Mouse (Mus musculus) forebrain, postnatal 0 days (tissue): ENCODE measurements at regions not wholly inside any gene's neighbourhood (a gene's known extent, or its start where the extent isn't known, plus 50 kb on each side); places are given as distances from the start of the nearest gene placed in this dataset.
A peak's percentile ranks its signal among the peaks of the same experiment; 100 is the strongest.

ENCODE experiments used
- ATAC-seq: fragments of 200-750 bp; cut with Nextera tagmentation; 2 replicates; pipeline ENCODE4 v1.8.0; 2017; ENCODE audit warnings: mild to moderate bottlenecking, moderate library complexity
- DNase-seq: peaks from one replicate; pipeline ENCODE4 v3.0.0-alpha.2; 2015
- H3K27ac ChIP-seq: fragments of 300-500 bp; sonication (generic); 2 replicates; pipeline ENCODE4 v1.5.1; 2014; ENCODE audit warnings: low read depth, mild to moderate bottlenecking, antibody characterized with exemption, low read length, moderate library complexity, mixed read lengths
- H3K27me3 ChIP-seq: fragments of 300-500 bp; sonication (generic); 2 replicates; pipeline ENCODE4 v1.6.1; 2014; ENCODE audit warnings: mild to moderate bottlenecking, low read length, mixed read lengths; ENCODE audit not compliant: insufficient read depth
- H3K36me3 ChIP-seq: fragments of 300-500 bp; sonication (generic); 2 replicates; pipeline ENCODE4 v1.6.1; 2014; ENCODE audit warnings: mild to moderate bottlenecking, moderate library complexity; ENCODE audit not compliant: insufficient read depth
- H3K4me1 ChIP-seq: fragments of 300-500 bp; sonication (generic); 2 replicates; pipeline ENCODE4 v1.6.1; 2014; ENCODE audit warnings: antibody characterized with exemption; ENCODE audit not compliant: insufficient read depth
- H3K4me2 ChIP-seq: fragments of 300-500 bp; sonication (generic); 2 replicates; pipeline ENCODE4 v1.6.1; 2014; ENCODE audit warnings: low read depth, mild to moderate bottlenecking, moderate library complexity
- H3K4me3 ChIP-seq: fragments of 300-500 bp; sonication (generic); 2 replicates; pipeline ENCODE4 v1.5.1; 2014; ENCODE audit warnings: low read depth, low read length, mixed read lengths
- H3K9ac ChIP-seq: fragments of 300-500 bp; sonication (generic); 2 replicates; pipeline ENCODE4 v1.6.1; 2014; ENCODE audit warnings: mild to moderate bottlenecking
- H3K9me3 ChIP-seq: fragments of 300-500 bp; sonication (generic); 2 replicates; pipeline ENCODE4 v1.6.1; 2016; ENCODE audit warnings: low read length
- CTCF ChIP-seq: sonication (generic); IDR thresholded peaks from 2 replicates; pipeline ENCODE4 v1.5.1; 2016; ENCODE audit warnings: antibody characterized with exemption, control low read depth, low read depth
- WGBS: fragments of 180-500 bp; shearing (Covaris S2); extraction: QIAGEN DNeasy Blood & Tissue Kit; methylation state at CpG from one replicate; pipeline ENCODE4 v1.1.7; 2014; 5-methylcytosine and 5-hydroxymethylcytosine counted together

DNA sequence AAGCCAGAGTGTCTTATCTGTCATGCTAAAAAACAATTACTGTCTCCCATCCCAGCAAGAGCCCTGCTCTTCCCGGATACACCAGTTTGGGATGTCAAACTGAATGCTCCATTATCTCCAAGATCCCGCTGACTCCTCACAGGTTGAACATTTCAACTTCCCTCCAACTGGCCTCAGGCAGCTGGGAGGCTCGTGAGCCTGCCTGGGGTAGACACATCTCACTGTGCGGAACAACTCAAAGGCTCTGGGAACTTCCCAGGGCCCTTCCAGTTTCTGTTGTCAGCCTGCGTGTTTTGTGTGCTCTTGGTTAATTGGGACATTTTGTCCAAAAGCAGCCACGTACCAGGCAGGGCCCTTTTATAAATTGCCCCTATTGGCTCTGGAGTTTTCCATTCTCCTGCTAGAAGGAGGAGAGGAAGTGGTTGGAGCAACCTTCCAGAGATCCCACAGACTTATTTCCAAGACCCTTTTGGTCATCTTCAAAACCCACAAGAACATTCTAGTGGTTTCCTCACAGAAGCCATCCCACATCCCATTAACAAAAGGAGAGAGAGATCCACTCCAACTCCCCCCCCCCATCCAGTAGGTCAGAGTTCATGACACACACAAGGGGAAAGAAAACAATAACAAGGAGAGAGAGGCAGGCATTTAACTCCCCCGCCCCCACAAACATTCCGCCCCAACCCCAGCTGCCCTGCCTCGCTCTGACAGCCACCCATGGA is 163.3 kb downstream of the Icos start:
- H3K27ac ChIP-seq = no peak overlapping the region
- no peaks in the 10 kb centered on the region for H3K9me3 ChIP-seq
- peaks cover 10% of the 10 kb centered on the region for H3K4me1 ChIP-seq
- ATAC-seq = no peak
- H3K9ac ChIP-seq = no peak overlapping the region
- DNase-seq = no peak
- H3K36me3 ChIP-seq = no peaks in the 10 kb centered on the region
- 0 out of 2 replicates have a peak, but pooled peaks cover 3% of the 10 kb centered on the region for H3K27me3 ChIP-seq
- no peak overlapping the region for H3K4me2 ChIP-seq
- no peak for TF ChIP-seq CTCF
- 39% methylated on average over 9 of the region's 9 CpGs for WGBS
- H3K4me3 ChIP-seq = no peak overlapping the region

- no peaks in the 10 kb centered on the region for H3K36me3 ChIP-seq
- TF ChIP-seq CTCF = no peak
- H3K27ac ChIP-seq = no peak overlapping the region
- H3K9ac ChIP-seq = no peak overlapping the region
- ATAC-seq (no peak), DNase-seq (no peak)
- H3K27me3 ChIP-seq = 0 out of 2 replicates have a peak, but pooled peaks cover 3% of the 10 kb centered on the region
- H3K9me3 ChIP-seq = no peaks in the 10 kb centered on the region
- no peak overlapping the region for H3K4me3 ChIP-seq
- H3K4me1 ChIP-seq = peaks cover 10% of the 10 kb centered on the region; the same call in 1 of the 2 replicates
- H3K4me2 ChIP-seq = no peak overlapping the region
- 62% methylated on average over 2 of the region's 2 CpGs for WGBS
Measured at GRCm38 (mm10) chr1:61141592-61141930, 163.8 kb downstream of the Icos start.

DNA sequence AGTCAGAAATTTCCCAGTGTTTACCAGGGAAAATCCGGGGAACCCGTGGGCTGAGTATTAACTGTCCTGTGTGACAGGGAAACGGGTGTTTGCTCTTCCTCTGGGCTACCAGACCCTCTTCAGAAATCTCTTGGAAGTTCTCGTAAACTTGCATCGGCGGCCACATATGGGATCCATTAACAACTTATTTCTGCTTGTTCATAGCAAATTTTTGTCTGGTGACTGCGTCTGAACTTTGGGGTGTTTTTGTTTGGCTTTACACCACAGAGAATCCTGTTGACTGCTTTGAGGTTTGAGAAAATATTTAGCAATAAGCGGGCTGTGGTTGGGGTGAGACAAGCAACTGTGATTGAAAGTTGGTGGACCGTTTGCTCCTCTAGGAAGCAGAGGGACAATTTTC is 164.2 kb downstream of the Icos start:
- WGBS = 64% methylated on average over 9 of the region's 9 CpGs
- H3K4me1 ChIP-seq = peaks cover 10% of the 10 kb centered on the region; the same call in 1 of the 2 replicates

DNA sequence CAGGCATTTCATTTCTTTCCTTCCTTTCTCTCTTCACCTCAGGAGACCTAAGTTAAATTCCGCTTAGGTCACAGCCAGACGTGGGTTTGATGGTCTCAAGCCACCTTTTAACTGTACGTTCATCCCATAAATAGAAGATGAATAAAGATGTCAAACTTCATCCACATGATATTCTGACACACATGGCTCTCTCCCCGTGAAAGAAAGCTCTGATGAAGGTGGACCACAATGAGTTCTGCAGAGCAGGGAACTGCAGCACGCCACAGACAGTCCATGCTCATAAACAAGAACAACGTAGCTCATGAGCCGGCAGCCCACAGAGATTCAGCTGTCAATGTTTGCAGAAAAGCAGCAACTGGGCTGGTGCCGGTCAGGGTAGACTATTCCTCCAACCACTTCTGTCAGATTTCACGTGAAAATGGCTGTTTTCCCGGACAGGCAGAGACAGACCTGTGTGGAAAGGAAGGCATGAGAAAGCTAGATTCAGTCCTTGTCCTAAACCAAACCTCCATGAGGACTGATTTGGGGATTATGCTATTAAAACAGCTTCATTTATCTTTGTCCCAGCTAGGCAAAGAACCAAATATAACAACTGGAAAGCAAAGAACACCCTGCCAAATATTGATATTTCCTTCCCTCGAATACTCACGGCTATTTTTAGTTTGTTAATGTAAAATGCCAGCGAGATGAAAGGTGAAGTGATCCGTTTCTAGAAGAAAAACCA is 165.5 kb downstream of the Icos start:
- WGBS = 30% methylated on average over 14 of the region's 14 CpGs
- no peak overlapping the region for H3K27ac ChIP-seq
- peak; percentile 41 for DNase-seq
- H3K9ac ChIP-seq = no peak overlapping the region
- H3K4me2 ChIP-seq = no peak overlapping the region
- H3K27me3 ChIP-seq = no peaks in the 10 kb centered on the region
- peaks cover 10% of the 10 kb centered on the region; the same call in 1 of the 2 replicates for H3K4me1 ChIP-seq
- H3K36me3 ChIP-seq = no peaks in the 10 kb centered on the region
- no peak overlapping the region for H3K4me3 ChIP-seq
- no peaks in the 10 kb centered on the region for H3K9me3 ChIP-seq
- no peak for TF ChIP-seq CTCF
- no peak for ATAC-seq

More for the DNA sequence above, 164.2 kb downstream of the Icos start:
- H3K4me2 ChIP-seq = no peak overlapping the region
- DNase-seq (no peak), ATAC-seq (no peak)
- H3K9me3 ChIP-seq = no peaks in the 10 kb centered on the region
- no peak overlapping the region for H3K4me3 ChIP-seq
- TF ChIP-seq CTCF = no peak
- H3K9ac ChIP-seq = no peak overlapping the region
- no peak overlapping the region for H3K27ac ChIP-seq
- 0 out of 2 replicates have a peak, but pooled peaks cover 3% of the 10 kb centered on the region for H3K27me3 ChIP-seq
- no peaks in the 10 kb centered on the region for H3K36me3 ChIP-seq

GRCm38 (mm10) chr1:61143754-61144066 is 166.0 kb downstream of the Icos start:
- H3K4me3 ChIP-seq = no peak overlapping the region
- peaks cover 10% of the 10 kb centered on the region; the same call in 1 of the 2 replicates for H3K4me1 ChIP-seq
- DNase-seq (peak; percentile 38), ATAC-seq (no peak)
- H3K9me3 ChIP-seq = no peaks in the 10 kb centered on the region
- no peak overlapping the region for H3K4me2 ChIP-seq
- no peak for TF ChIP-seq CTCF
- H3K27me3 ChIP-seq = no peaks in the 10 kb centered on the region
- WGBS = 52% methylated on average over 8 of the region's 8 CpGs
- H3K27ac ChIP-seq = 0 out of 2 replicates have a peak overlapping the region, but pooled peaks have one; percentile 29
- H3K36me3 ChIP-seq = no peaks in the 10 kb centered on the region
- no peak overlapping the region for H3K9ac ChIP-seq

DNA sequence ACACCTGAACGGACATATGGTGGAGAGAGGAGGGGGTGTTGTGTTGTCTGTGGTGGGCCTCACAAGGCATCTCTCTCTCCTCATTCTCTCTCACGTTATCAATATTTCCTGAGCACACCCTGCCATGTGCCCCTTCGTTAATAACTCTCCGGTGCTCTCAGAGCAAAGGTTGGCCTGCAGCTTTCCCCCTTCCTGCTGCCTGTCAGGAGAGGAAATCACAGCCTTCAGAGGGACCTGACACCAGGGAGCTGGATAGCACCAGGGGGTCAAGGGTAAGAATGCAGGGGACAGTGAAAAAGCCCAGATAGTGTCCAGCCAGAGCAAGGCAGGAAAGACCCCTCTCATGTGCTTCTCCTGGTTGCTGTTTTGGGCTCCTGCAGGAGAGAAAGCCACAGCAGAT is 167.3 kb downstream of the Icos start:
- Histone ChIP-seq H3K36me3 (no peaks in the 10 kb centered on the region), H3K4me2 (no peak overlapping the region), H3K9me3 (no peaks in the 10 kb centered on the region), H3K4me1 (peaks cover 10% of the 10 kb centered on the region; the same call in 1 of the 2 replicates), H3K27me3 (no peaks in the 10 kb centered on the region), H3K27ac (no peak overlapping the region), H3K4me3 (no peak overlapping the region), H3K9ac (no peak overlapping the region)
- TF ChIP-seq CTCF = no peak
- WGBS = 50% methylated on average over 4 of the region's 4 CpGs
- DNase-seq (no peak), ATAC-seq (no peak)

DNA sequence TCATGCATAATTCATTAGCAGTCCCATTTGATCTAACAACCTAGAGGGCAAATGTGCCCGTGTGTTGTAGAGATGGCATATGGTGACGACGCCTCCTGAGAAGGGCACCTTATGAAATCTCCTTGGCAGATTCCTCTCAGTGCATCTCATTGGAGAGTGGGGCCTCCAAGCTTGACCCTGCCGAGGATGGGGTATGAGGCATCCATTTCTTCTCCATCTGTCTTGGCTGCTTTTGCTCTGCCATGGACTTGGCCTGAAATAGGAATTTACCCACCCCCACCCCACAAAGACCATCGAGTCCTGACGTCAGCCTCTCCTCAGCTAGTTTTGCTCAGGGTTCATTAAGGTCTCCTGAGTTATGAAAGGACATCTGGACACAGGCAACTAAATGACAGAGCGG is 167.8 kb downstream of the Icos start:
- H3K27me3 ChIP-seq = no peaks in the 10 kb centered on the region
- no peaks in the 10 kb centered on the region for H3K36me3 ChIP-seq
- no peak overlapping the region for H3K27ac ChIP-seq
- TF ChIP-seq CTCF = no peak
- ATAC-seq (no peak), DNase-seq (no peak)
- H3K4me3 ChIP-seq = no peak overlapping the region
- H3K9ac ChIP-seq = no peak overlapping the region
- no peak overlapping the region for H3K4me2 ChIP-seq
- peaks cover 10% of the 10 kb centered on the region; the same call in 1 of the 2 replicates for H3K4me1 ChIP-seq
- 31% methylated on average over 7 of the region's 7 CpGs for WGBS
- no peaks in the 10 kb centered on the region for H3K9me3 ChIP-seq
